Mouse (Mus musculus): ENCODE results near the gene Hlcs. TPM values are rescaled to one million over a fixed set of nuclear protein-coding genes. Genes with fewer than 3 reads are reported as not detected.

Gene Hlcs
- polyA plus RNA-seq (2012; rRNA removed): 6.9 and 8.1 TPM in 2 replicates

DNA sequence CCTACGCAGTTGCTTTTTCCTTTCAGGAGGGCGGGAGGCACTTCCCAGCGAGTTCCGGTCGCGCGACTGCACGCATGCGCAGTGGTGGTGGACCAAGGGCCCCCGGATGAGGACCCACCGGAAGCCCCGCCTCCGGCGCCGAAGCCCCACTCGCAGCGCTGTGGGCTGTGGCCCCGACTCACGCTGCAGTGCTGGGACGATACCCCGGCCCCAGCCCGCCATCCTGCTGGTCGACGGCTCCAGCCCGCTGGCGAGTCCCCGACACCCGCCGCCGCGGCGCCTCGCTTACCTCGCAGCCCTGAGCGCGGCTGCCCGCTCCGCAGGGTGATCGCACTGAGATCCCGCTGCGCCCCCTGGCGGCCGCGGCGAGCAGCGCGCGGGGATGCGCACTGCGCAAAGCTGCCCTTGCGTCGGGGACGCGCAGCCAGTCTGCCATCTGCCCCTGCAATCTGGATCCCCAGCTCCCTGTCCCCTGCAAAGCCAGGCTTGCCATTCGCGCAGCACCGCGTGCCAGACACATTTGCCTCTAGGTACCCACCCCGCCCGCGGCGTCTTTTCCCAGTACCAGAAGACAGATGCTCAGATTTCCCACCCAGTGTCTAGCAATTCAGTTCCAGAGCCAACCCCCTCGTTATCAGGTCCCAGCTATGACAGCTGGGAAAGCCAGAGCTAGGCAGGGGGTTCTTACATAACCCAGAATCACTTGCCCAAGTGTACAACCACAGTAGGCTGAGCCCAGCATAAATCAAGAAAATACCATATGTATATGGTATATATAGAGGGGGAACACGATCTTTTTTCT is at the start of gene Hlcs:
Gene Hlcs, minus strand, starts transcription at position 343 of the 802 bp plus-strand sequence.
- no peaks in the 10 kb centered on the region for H3K27me3 ChIP-seq (replicated peaks; ENCODE audit: control insufficient read depth, insufficient read depth, low read length)
- TF ChIP-seq CTCF (conservative IDR thresholded peaks at IDR 0.05; ENCODE audit: insufficient read depth, insufficient read length, low read depth, low read length): peak; percentile 79
- TF ChIP-seq POLR2A (IDR thresholded peaks at IDR 0.05; ENCODE audit: low read depth, low read length): peak; percentile 34
- H3K36me3 ChIP-seq (ENCODE audit: control insufficient read depth, insufficient read depth, low read length): no peaks in the 10 kb centered on the region
- peak within 1 kb of the TSS; percentile 89 for H3K4me3 ChIP-seq (ENCODE audit: insufficient read depth, low read depth, low read length)
- 0 out of 2 replicates have a peak, but pooled peaks cover 2% of the 10 kb centered on the region for H3K4me1 ChIP-seq (ENCODE audit: control insufficient read depth, insufficient read depth, low read length)
- peak; percentile 98 for DNase-seq
- under 1% methylated on average over 64 of the region's 64 CpGs for WGBS
- H3K27ac ChIP-seq (ENCODE audit: insufficient read depth, low read depth, low read length): peak within 1 kb of the TSS; percentile 99

DNA sequence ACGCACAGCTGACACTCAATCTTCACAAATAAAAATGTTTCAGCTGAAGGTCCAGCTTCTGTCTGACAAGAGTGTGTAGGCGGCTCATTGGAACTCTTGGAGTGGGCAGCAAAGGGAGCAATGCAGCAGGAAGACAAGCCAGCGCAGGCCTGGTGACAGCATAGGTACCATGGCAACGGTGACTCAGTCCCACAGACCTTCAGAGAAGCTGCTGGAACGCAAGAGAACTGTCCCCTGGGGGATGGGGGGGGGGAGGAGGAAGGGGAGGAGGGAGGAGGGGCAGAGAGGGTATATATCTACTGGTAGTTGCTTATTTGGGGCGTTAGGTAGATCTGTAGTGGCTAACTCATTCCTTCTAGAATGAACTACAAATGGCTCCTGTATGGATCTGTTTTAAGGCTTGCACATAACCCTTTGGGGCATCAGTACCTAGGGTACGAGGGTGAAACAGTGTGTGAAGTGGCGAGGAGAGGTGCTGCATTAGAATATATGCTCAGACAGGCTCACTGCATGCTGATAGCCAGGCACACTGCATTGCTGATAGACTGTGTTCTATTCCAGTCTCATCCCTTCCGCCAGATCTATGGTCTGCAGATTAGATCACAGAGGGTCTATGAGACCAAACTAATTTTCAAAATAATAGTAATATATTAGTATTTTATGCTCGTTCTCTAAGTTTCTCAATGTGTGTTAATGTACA is 49.0 kb upstream of the Hlcs start:
- 50% methylated on average over 10 of the region's 10 CpGs for WGBS
- no peaks in the 10 kb centered on the region; the same call in 1 of the 2 replicates for H3K36me3 ChIP-seq (ENCODE audit: control insufficient read depth, insufficient read depth, low read length)
- H3K4me3 ChIP-seq (ENCODE audit: insufficient read depth, low read depth, low read length): no peak overlapping the region
- H3K27ac ChIP-seq (ENCODE audit: insufficient read depth, low read depth, low read length): no peak overlapping the region
- H3K27me3 ChIP-seq (replicated peaks; ENCODE audit: control insufficient read depth, insufficient read depth, low read length): no peaks in the 10 kb centered on the region
- TF ChIP-seq POLR2A (IDR thresholded peaks at IDR 0.05; ENCODE audit: low read depth, low read length): no peak
- TF ChIP-seq CTCF (conservative IDR thresholded peaks at IDR 0.05; ENCODE audit: insufficient read depth, insufficient read length, low read depth, low read length): no peak
- DNase-seq: no peak
- no peaks in the 10 kb centered on the region for H3K4me1 ChIP-seq (ENCODE audit: control insufficient read depth, insufficient read depth, low read length)

DNA sequence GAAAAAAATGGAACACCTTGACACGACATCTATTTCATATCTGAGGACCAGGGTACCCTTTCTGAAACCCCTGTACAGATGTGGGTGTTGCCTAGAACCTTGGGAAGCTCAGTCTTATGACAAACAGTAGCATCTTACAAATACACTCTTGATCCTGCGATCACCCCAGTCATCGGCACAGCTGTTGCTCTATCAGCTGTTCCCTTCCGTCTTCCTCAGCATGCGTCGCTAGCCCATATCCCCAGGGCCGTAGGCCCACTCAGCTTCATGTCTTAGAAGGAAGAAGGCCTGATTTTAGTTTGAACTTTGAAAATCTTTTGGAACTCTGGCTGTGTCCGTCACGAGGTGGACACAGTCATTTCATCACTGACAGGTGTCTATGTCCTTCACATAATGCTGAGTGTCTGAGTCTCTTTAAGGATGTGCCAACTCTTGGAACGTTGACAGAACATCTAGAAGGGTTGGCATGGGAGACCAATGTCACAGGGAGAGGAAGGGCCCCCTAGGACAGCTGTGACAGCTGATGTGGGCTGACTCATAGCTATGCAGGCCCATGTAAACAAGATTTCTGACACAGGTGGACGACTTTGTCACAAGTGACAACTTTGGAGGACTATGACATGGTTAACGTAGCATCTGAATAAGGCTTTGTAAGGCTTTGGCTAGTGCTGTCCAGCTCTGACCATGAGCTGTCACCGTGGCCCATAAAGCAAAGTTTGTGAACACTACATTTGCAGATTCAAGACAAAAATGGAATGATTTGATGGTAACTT is 47.4 kb upstream of the Hlcs start:
- H3K27ac ChIP-seq (ENCODE audit: insufficient read depth, low read depth, low read length): no peak overlapping the region
- H3K4me1 ChIP-seq (ENCODE audit: control insufficient read depth, insufficient read depth, low read length): no peaks in the 10 kb centered on the region
- H3K36me3 ChIP-seq (ENCODE audit: control insufficient read depth, insufficient read depth, low read length): no peaks in the 10 kb centered on the region
- 89% methylated on average over 13 of the region's 13 CpGs for WGBS
- TF ChIP-seq CTCF (conservative IDR thresholded peaks at IDR 0.05; ENCODE audit: insufficient read depth, insufficient read length, low read depth, low read length) (no peak), POLR2A (IDR thresholded peaks at IDR 0.05; ENCODE audit: low read depth, low read length) (no peak)
- DNase-seq: no peak
- no peak overlapping the region for H3K4me3 ChIP-seq (ENCODE audit: insufficient read depth, low read depth, low read length)
- H3K27me3 ChIP-seq (replicated peaks; ENCODE audit: control insufficient read depth, insufficient read depth, low read length): no peaks in the 10 kb centered on the region

GRCm38 (mm10) chr16:94358091-94358490 is 44.7 kb upstream of the Hlcs start:
- no peak for DNase-seq
- no peaks in the 10 kb centered on the region for H3K36me3 ChIP-seq (ENCODE audit: control insufficient read depth, insufficient read depth, low read length)
- no peaks in the 10 kb centered on the region for H3K4me1 ChIP-seq (ENCODE audit: control insufficient read depth, insufficient read depth, low read length)
- H3K4me3 ChIP-seq (ENCODE audit: insufficient read depth, low read depth, low read length): no peak overlapping the region
- TF ChIP-seq POLR2A (IDR thresholded peaks at IDR 0.05; ENCODE audit: low read depth, low read length): no peak
- TF ChIP-seq CTCF (conservative IDR thresholded peaks at IDR 0.05; ENCODE audit: insufficient read depth, insufficient read length, low read depth, low read length): no peak
- no peak overlapping the region for H3K27ac ChIP-seq (ENCODE audit: insufficient read depth, low read depth, low read length)
- no peaks in the 10 kb centered on the region for H3K27me3 ChIP-seq (replicated peaks; ENCODE audit: control insufficient read depth, insufficient read depth, low read length)
- 87% methylated on average over 3 of the region's 3 CpGs for WGBS

DNA sequence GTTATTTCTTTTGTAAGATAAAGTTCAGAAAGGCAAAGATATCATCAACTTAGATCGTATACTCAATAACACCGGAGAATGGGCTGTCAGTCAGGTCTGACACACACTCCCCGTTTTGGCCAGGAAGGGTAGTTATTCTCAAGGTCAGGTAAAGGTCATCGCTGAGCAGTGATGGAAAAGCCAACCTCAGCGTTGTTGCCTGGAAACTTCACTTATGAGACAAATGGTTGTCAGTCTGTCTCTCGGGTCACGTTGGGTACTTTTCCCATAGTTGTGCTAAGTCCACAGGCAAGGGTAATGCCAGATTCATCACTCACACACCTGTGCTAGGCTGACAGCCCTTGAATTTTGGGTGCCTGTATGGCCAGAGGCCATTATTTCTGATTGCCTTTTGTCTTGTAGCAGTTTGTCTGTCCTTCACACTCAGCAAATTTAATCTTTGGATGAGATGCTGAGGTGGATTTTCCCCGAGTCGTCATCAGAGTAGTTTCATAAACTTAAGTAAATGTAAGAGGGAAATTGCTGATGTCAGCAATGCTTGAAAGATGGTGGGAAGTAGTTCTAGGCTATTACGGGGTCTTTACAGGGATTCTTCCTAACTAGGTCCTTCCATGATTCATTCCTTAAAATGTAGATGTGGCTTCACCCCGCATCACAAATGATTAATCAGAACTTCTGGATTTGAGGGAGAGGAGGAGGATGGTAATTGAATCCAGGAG is 43.6 kb upstream of the Hlcs start:
- Histone ChIP-seq H3K36me3 (ENCODE audit: control insufficient read depth, insufficient read depth, low read length) (no peaks in the 10 kb centered on the region), H3K4me1 (ENCODE audit: control insufficient read depth, insufficient read depth, low read length) (no peaks in the 10 kb centered on the region), H3K27me3 (replicated peaks; ENCODE audit: control insufficient read depth, insufficient read depth, low read length) (no peaks in the 10 kb centered on the region), H3K4me3 (ENCODE audit: insufficient read depth, low read depth, low read length) (no peak overlapping the region), H3K27ac (ENCODE audit: insufficient read depth, low read depth, low read length) (no peak overlapping the region)
- TF ChIP-seq POLR2A (IDR thresholded peaks at IDR 0.05; ENCODE audit: low read depth, low read length) (no peak), CTCF (conservative IDR thresholded peaks at IDR 0.05; ENCODE audit: insufficient read depth, insufficient read length, low read depth, low read length) (no peak)
- DNase-seq: no peak
- 75% methylated on average over 11 of the region's 11 CpGs for WGBS

GRCm38 (mm10) chr16:94356046-94356445 is 42.7 kb upstream of the Hlcs start:
- no peak overlapping the region for H3K27ac ChIP-seq (ENCODE audit: insufficient read depth, low read depth, low read length)
- no peak overlapping the region for H3K4me3 ChIP-seq (ENCODE audit: insufficient read depth, low read depth, low read length)
- TF ChIP-seq CTCF (conservative IDR thresholded peaks at IDR 0.05; ENCODE audit: insufficient read depth, insufficient read length, low read depth, low read length) (no peak), POLR2A (IDR thresholded peaks at IDR 0.05; ENCODE audit: low read depth, low read length) (no peak)
- WGBS: 64% methylated on average over 7 of the region's 7 CpGs
- H3K36me3 ChIP-seq (ENCODE audit: control insufficient read depth, insufficient read depth, low read length): no peaks in the 10 kb centered on the region
- no peak for DNase-seq
- no peaks in the 10 kb centered on the region for H3K4me1 ChIP-seq (ENCODE audit: control insufficient read depth, insufficient read depth, low read length)
- no peaks in the 10 kb centered on the region for H3K27me3 ChIP-seq (replicated peaks; ENCODE audit: control insufficient read depth, insufficient read depth, low read length)

All from kidney, adult 2 months (tissue).